In the genomic region with DNA sequence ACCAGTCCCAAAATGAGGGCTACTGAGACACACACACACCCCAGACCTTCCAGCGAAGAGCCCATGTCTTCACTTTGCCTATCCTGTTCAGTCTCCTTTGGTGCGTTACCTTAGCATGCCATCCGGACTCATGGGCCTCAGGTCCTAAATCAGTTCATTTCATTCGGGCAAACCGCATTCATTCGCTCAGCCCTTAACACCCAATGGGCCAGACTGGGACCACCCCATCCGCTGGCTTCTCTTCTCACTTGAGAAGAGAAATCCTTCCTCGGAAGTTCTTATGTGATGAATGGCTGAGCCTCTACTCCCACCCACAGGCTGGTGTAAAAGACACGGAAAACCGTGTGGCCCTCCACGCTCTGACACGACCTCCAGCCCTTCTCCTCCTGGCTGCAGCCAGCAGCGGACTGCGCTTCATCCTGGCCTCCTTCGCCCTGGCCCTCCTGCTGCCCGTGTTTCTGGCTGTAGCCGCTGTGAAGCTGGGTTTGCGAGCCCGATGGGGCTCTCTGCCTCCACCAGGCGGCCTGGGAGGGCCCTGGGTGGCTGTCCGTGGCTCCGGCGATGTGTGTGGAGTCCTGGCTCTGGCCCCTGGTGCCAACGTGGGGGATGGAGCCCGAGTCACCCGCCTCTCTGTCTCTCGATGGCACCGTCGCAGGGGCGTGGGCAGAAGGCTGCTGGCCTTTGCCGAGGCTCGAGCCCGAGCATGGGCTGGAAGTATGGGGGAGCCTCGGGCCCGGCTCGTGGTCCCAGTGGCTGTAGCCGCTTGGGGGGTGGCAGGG, we compare ENCODE assay signal across 7 mouse cellular contexts. TPM values are rescaled to one million over a fixed set of nuclear protein-coding genes. Genes with fewer than 3 reads are reported as not detected.
DNase-seq lines count a peak whose midpoint lies in the region; ATAC-seq and TF ChIP-seq lines count a peak whose summit lies in the region.

No protein-coding gene starts in this region.

- TF ChIP-seq CTCF in kidney, postnatal 0 days (IDR thresholded peaks at IDR 0.05; ENCODE audit: low read depth): peak; percentile 61

- no peaks in the 10 kb centered on the region for H3K9me3 ChIP-seq in embryonic facial prominence, embryonic 13.5 days
- no peaks in the 10 kb centered on the region for H3K9me3 ChIP-seq in heart, embryonic 13.5 days
- H3K9me3 ChIP-seq in kidney, postnatal 0 days (replicated peaks; ENCODE audit: low read length): no peaks in the 10 kb centered on the region
- no peaks in the 10 kb centered on the region for H3K9me3 ChIP-seq in lung, embryonic 15.5 days

- no peaks in the 10 kb centered on the region for H3K27me3 ChIP-seq in embryonic facial prominence, embryonic 13.5 days
- peaks cover 4% of the 10 kb centered on the region; the same call in 1 of the 2 replicates for H3K27me3 ChIP-seq in heart, embryonic 13.5 days (replicated peaks)
- H3K27me3 ChIP-seq in kidney, postnatal 0 days (ENCODE audit: insufficient read depth, low read length): no peaks in the 10 kb centered on the region
- no peaks in the 10 kb centered on the region for H3K27me3 ChIP-seq in lung, embryonic 15.5 days

- ATAC-seq in CD4-positive, CD25-positive, alpha-beta regulatory T cell, adult 4 months: peak; percentile 18
- 0 out of 2 replicates have a peak, but pooled peaks have one; percentile 4 for ATAC-seq in embryonic facial prominence, embryonic 13.5 days (ENCODE audit: insufficient number of reproducible peaks, insufficient read depth, low FRiP score, low TSS enrichment, low read depth)
- no peak for ATAC-seq in heart, embryonic 13.5 days (ENCODE audit: extremely low read depth, insufficient number of reproducible peaks, low FRiP score, low TSS enrichment)
- no peak for ATAC-seq in kidney, postnatal 0 days (replicated peaks; ENCODE audit: low FRiP score, low read depth)
- ATAC-seq in lung, embryonic 15.5 days (ENCODE audit: borderline replicate concordance, extremely low read depth, low FRiP score, low TSS enrichment): no peak

- peak overlapping the region; percentile 72 for H3K9ac ChIP-seq in embryonic facial prominence, embryonic 13.5 days
- H3K9ac ChIP-seq in heart, embryonic 13.5 days: peak overlapping the region; percentile 80
- H3K9ac ChIP-seq in kidney, postnatal 0 days (ENCODE audit: low read depth, low read length): peak overlapping the region; percentile 50; the same call in 1 of the 2 replicates
- H3K9ac ChIP-seq in lung, embryonic 15.5 days: peak overlapping the region; percentile 35

- peak overlapping the region; percentile 80 for H3K4me2 ChIP-seq in embryonic facial prominence, embryonic 13.5 days
- H3K4me2 ChIP-seq in heart, embryonic 13.5 days: peak overlapping the region; percentile 88
- H3K4me2 ChIP-seq in kidney, postnatal 0 days (ENCODE audit: low read length): peak overlapping the region; percentile 62
- H3K4me2 ChIP-seq in lung, embryonic 15.5 days: peak overlapping the region; percentile 65

- H3K36me3 ChIP-seq in embryonic facial prominence, embryonic 13.5 days: peaks cover 26% of the 10 kb centered on the region
- H3K36me3 ChIP-seq in heart, embryonic 13.5 days: peaks cover 24% of the 10 kb centered on the region
- peaks cover 19% of the 10 kb centered on the region for H3K36me3 ChIP-seq in kidney, postnatal 0 days (ENCODE audit: insufficient read depth, low read length)
- H3K36me3 ChIP-seq in lung, embryonic 15.5 days: peaks cover 24% of the 10 kb centered on the region

- 5% methylated on average over 37 of the region's 37 CpGs for WGBS in embryonic facial prominence, embryonic 13.5 days
- 5% methylated on average over 37 of the region's 37 CpGs for WGBS in heart, embryonic 13.5 days
- 5% methylated on average over 37 of the region's 37 CpGs for WGBS in kidney, postnatal 0 days
- WGBS in lung, embryonic 15.5 days: 6% methylated on average over 37 of the region's 37 CpGs

- peak overlapping the region; percentile 90 for H3K27ac ChIP-seq in embryonic facial prominence, embryonic 13.5 days
- H3K27ac ChIP-seq in heart, embryonic 13.5 days (replicated peaks): peak overlapping the region; percentile 88
- peak overlapping the region; percentile 77 for H3K27ac ChIP-seq in kidney, postnatal 0 days
- peak overlapping the region; percentile 92 for H3K27ac ChIP-seq in lung, embryonic 15.5 days

- peak overlapping the region; percentile 41 for H3K4me3 ChIP-seq in embryonic facial prominence, embryonic 13.5 days
- peak overlapping the region; percentile 48 for H3K4me3 ChIP-seq in heart, embryonic 13.5 days
- peak overlapping the region; percentile 21 for H3K4me3 ChIP-seq in kidney, postnatal 0 days (replicated peaks; ENCODE audit: low read depth, low read length)
- H3K4me3 ChIP-seq in lung, embryonic 15.5 days: peak overlapping the region; percentile 30

- peak; percentile 75 for DNase-seq in adrenal gland, adult 2 months
- DNase-seq in kidney, postnatal 0 days (ENCODE audit: low spot score): peak; percentile 59
- DNase-seq in retina, embryonic 14.5 days (ENCODE audit: low spot score): peak; percentile 55

- H3K4me1 ChIP-seq in embryonic facial prominence, embryonic 13.5 days: peaks cover 56% of the 10 kb centered on the region
- peaks cover 67% of the 10 kb centered on the region for H3K4me1 ChIP-seq in heart, embryonic 13.5 days
- H3K4me1 ChIP-seq in kidney, postnatal 0 days (replicated peaks; ENCODE audit: insufficient read depth, low read length): peaks cover 28% of the 10 kb centered on the region
- H3K4me1 ChIP-seq in lung, embryonic 15.5 days: peaks cover 66% of the 10 kb centered on the region

RNA-seq across cellular contexts. Expression of gene Ssc5d, which starts 1.8 kb away (rescaled TPM):
- polyA plus RNA-seq in CD4-positive, CD25-positive, alpha-beta regulatory T cell, adult 4 months (2017; shearing (Covaris generic)): under 1 TPM in 1 of 2 experiments, not detected in 1; 0.12 TPM
- 1 to 10 TPM; 2.2 to 2.3 TPM for total RNA-seq in adrenal gland, adult 2 months (2021)
- 2.9 and 3.1 TPM in 2 replicates for polyA plus RNA-seq in adrenal gland, adult 2 months (2012; rRNA removed)
- 0.51 and 0.62 TPM in 2 replicates for polyA plus RNA-seq in embryonic facial prominence, embryonic 13.5 days (2015; fragmentation: Nextera tagmentation; extraction: Ambion mirVana)
- polyA plus RNA-seq in heart, embryonic 13.5 days (2015; fragmentation: Nextera tagmentation; extraction: Ambion mirVana): 1.5 and 2.0 TPM in 2 replicates
- 0.91 and 1.1 TPM in 2 replicates for polyA plus RNA-seq in kidney, postnatal 0 days (2015; fragmentation: Nextera tagmentation; extraction: Ambion mirVana)
- polyA plus RNA-seq in lung, embryonic 15.5 days (2015; fragmentation: Nextera tagmentation; extraction: Ambion mirVana): 1.6 and 2.2 TPM in 2 replicates

RNA-seq across cellular contexts. Expression of gene Nat14, which starts 1.9 kb away (rescaled TPM):
- polyA plus RNA-seq in CD4-positive, CD25-positive, alpha-beta regulatory T cell, adult 4 months (2017; shearing (Covaris generic)): under 1 TPM in 1 of 2 experiments, not detected in 1; 0.61 TPM
- total RNA-seq in adrenal gland, adult 2 months (2021): 1 to 10 TPM; 8.4 to 9.2 TPM
- 11.4 and 20.0 TPM in 2 replicates for polyA plus RNA-seq in adrenal gland, adult 2 months (2012; rRNA removed)
- 3.3 and 4.6 TPM in 2 replicates for polyA plus RNA-seq in embryonic facial prominence, embryonic 13.5 days (2015; fragmentation: Nextera tagmentation; extraction: Ambion mirVana)
- polyA plus RNA-seq in heart, embryonic 13.5 days (2015; fragmentation: Nextera tagmentation; extraction: Ambion mirVana): 4.2 and 5.8 TPM in 2 replicates
- polyA plus RNA-seq in kidney, postnatal 0 days (2015; fragmentation: Nextera tagmentation; extraction: Ambion mirVana): 2.1 and 2.6 TPM in 2 replicates
- 2.8 and 3.7 TPM in 2 replicates for polyA plus RNA-seq in lung, embryonic 15.5 days (2015; fragmentation: Nextera tagmentation; extraction: Ambion mirVana)

RNA-seq across cellular contexts. Expression of gene Zfp628, which starts 8.8 kb away (rescaled TPM):
- 1 to 10 TPM in 1 of 2 experiments, under 1 TPM in 1; 0.99 to 1.5 TPM for polyA plus RNA-seq in CD4-positive, CD25-positive, alpha-beta regulatory T cell, adult 4 months (2017; shearing (Covaris generic))
- 10 to 100 TPM; 15.1 to 19.2 TPM for total RNA-seq in adrenal gland, adult 2 months (2021)
- 35.6 and 41.3 TPM in 2 replicates for polyA plus RNA-seq in adrenal gland, adult 2 months (2012; rRNA removed)
- 4.3 and 4.8 TPM in 2 replicates for polyA plus RNA-seq in embryonic facial prominence, embryonic 13.5 days (2015; fragmentation: Nextera tagmentation; extraction: Ambion mirVana)
- polyA plus RNA-seq in heart, embryonic 13.5 days (2015; fragmentation: Nextera tagmentation; extraction: Ambion mirVana): 2.4 and 2.9 TPM in 2 replicates
- polyA plus RNA-seq in kidney, postnatal 0 days (2015; fragmentation: Nextera tagmentation; extraction: Ambion mirVana): 3.5 and 3.9 TPM in 2 replicates
- 3.2 and 3.4 TPM in 2 replicates for polyA plus RNA-seq in lung, embryonic 15.5 days (2015; fragmentation: Nextera tagmentation; extraction: Ambion mirVana)

RNA-seq across cellular contexts. Expression of gene Gm36210, which starts 17.5 kb away (rescaled TPM):
- polyA plus RNA-seq in CD4-positive, CD25-positive, alpha-beta regulatory T cell, adult 4 months (2017; shearing (Covaris generic)): not detected
- under 1 TPM; 0.23 to 0.45 TPM for total RNA-seq in adrenal gland, adult 2 months (2021)
- 0.27 TPM in 1 of 2 replicates, not detected in the other for polyA plus RNA-seq in adrenal gland, adult 2 months (2012; rRNA removed)
- polyA plus RNA-seq in embryonic facial prominence, embryonic 13.5 days (2015; fragmentation: Nextera tagmentation; extraction: Ambion mirVana): 0.15 TPM in 1 of 2 replicates, not detected in the other
- 0.27 TPM in 1 of 2 replicates, not detected in the other for polyA plus RNA-seq in heart, embryonic 13.5 days (2015; fragmentation: Nextera tagmentation; extraction: Ambion mirVana)
- polyA plus RNA-seq in kidney, postnatal 0 days (2015; fragmentation: Nextera tagmentation; extraction: Ambion mirVana): not detected in 2 replicates
- 0.16 TPM in 1 of 2 replicates, not detected in the other for polyA plus RNA-seq in lung, embryonic 15.5 days (2015; fragmentation: Nextera tagmentation; extraction: Ambion mirVana)

RNA-seq across cellular contexts. Expression of gene Sbk2, which starts 40.4 kb away (rescaled TPM):
- polyA plus RNA-seq in CD4-positive, CD25-positive, alpha-beta regulatory T cell, adult 4 months (2017; shearing (Covaris generic)): not detected
- total RNA-seq in adrenal gland, adult 2 months (2021): 1 to 10 TPM in 1 of 2 experiments, under 1 TPM in 1; 0.32 to 1.0 TPM
- polyA plus RNA-seq in adrenal gland, adult 2 months (2012; rRNA removed): 0.52 and 1.4 TPM in 2 replicates
- 0.18 TPM in 1 of 2 replicates, not detected in the other for polyA plus RNA-seq in embryonic facial prominence, embryonic 13.5 days (2015; fragmentation: Nextera tagmentation; extraction: Ambion mirVana)
- polyA plus RNA-seq in heart, embryonic 13.5 days (2015; fragmentation: Nextera tagmentation; extraction: Ambion mirVana): 4.0 and 5.8 TPM in 2 replicates
- 0.12 and 0.13 TPM in 2 replicates for polyA plus RNA-seq in kidney, postnatal 0 days (2015; fragmentation: Nextera tagmentation; extraction: Ambion mirVana)
- 0.39 and 1.2 TPM in 2 replicates for polyA plus RNA-seq in lung, embryonic 15.5 days (2015; fragmentation: Nextera tagmentation; extraction: Ambion mirVana)

Comparison
In these comparisons a context has a peak if more than half of its experiments do, and no peak if none do; other contexts are left out.
1. ATAC-seq: peak in CD4-positive, CD25-positive, alpha-beta regulatory T cell, adult 4 months (single experiment) and embryonic facial prominence, embryonic 13.5 days (single experiment); none in heart, embryonic 13.5 days (single experiment), kidney, postnatal 0 days (single experiment) and lung, embryonic 15.5 days (single experiment).
2. Peak in every context shown above with its lines, with median percentiles within 50 percentile points of each other: DNase-seq, H3K27ac ChIP-seq, H3K4me2 ChIP-seq, H3K4me3 ChIP-seq and H3K9ac ChIP-seq.